Comparison of ENCODE assay signal across 7 mouse cellular contexts in the genomic region with DNA sequence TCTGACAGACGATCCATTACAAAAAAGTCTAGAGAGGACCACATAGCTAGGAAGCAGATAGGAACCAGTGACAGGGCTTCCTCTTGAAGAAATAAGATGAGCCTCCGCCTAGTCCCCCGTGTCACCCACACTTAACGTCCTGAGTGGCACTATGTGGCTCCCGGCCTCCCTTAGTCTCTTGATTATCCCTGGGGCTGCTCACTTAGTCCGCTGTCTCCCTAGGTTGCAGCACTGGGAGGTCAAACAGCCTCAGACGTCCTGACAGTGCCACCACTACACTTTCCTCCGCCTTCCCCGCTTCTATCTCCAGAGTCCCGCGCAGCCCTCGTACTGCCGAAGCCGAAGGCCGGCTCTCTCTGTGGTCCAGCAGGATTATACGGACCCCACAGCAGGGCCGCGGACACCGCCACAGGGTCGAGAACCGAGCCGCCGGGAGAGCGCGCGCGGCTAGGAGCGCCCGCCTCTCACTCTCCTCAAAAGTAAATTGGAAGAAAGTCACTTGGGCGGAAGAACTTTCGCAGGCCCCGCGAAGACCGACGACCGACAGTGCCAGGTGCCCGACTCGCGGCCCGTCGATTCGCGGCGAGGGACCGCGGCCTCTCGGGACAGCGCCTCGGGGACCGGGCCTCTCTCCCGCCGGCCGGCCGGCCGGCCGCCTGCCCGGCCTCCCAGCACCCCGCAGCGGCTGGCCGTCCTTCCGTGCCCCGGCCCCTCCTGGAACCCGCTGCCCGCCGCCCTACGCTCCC. TPM values are rescaled to one million over a fixed set of nuclear protein-coding genes. Genes with fewer than 3 reads are reported as not detected.
DNase-seq lines count a peak whose midpoint lies in the region; ATAC-seq and TF ChIP-seq lines count a peak whose summit lies in the region.

No protein-coding gene starts in this region.

- H3K4me1 ChIP-seq in bone marrow, adult 2 months (ENCODE audit: control insufficient read depth, insufficient read depth, low read length), result peaks cover 11% of the 10 kb centered on the region
- peaks cover 20% of the 10 kb centered on the region for H3K4me1 ChIP-seq in forebrain, embryonic 16.5 days (replicated peaks; ENCODE audit: control insufficient read depth, insufficient read depth, low read length)
- peaks cover 57% of the 10 kb centered on the region for H3K4me1 ChIP-seq in liver, embryonic 13.5 days (replicated peaks)
- peaks cover 9% of the 10 kb centered on the region for H3K4me1 ChIP-seq in olfactory bulb, adult 2 months (ENCODE audit: control insufficient read depth, insufficient read depth, low read length)

- H3K9me3 ChIP-seq in forebrain, embryonic 16.5 days (ENCODE audit: control insufficient read depth, low read length), result no peaks in the 10 kb centered on the region
- no peaks in the 10 kb centered on the region for H3K9me3 ChIP-seq in liver, embryonic 13.5 days (replicated peaks)

- DNase-seq in ovary, postnatal 36 days (ENCODE audit: low spot score), result peak; percentile 26
- no peak for DNase-seq in ovary, adult 18-20 months (ENCODE audit: low spot score)
- DNase-seq in liver, embryonic 13.5 days, result peak; percentile 32
- DNase-seq in urinary bladder, postnatal 36 days (ENCODE audit: low spot score in 2 of 2), result no peak

- no peaks in the 10 kb centered on the region for H3K36me3 ChIP-seq in forebrain, embryonic 16.5 days (ENCODE audit: control insufficient read depth, insufficient read depth)
- H3K36me3 ChIP-seq in liver, embryonic 13.5 days, result peaks cover 30% of the 10 kb centered on the region

- TF ChIP-seq CTCF in bone marrow, adult 2 months (IDR thresholded peaks at IDR 0.05; ENCODE audit: control insufficient read depth, insufficient read depth, low read length), result no peak
- TF ChIP-seq CTCF in olfactory bulb, adult 2 months (IDR thresholded peaks at IDR 0.05; ENCODE audit: insufficient read depth, low read depth, low read length), result no peak

- WGBS in bone marrow, adult 2 months, result under 1% methylated on average over 65 of the region's 66 CpGs
- 2% methylated on average over 59 of the region's 66 CpGs for whole genome bisulfite sequencing in forebrain, embryonic 16.5 days
- WGBS in liver, embryonic 13.5 days (ENCODE audit: insufficient replicate concordance), result under 1% methylated on average over 65 of the region's 66 CpGs
- under 1% methylated on average over 65 of the region's 66 CpGs for WGBS in olfactory bulb, adult 2 months

- H3K4me2 ChIP-seq in forebrain, embryonic 16.5 days (ENCODE audit: low read length), result peak overlapping the region; percentile 92
- H3K4me2 ChIP-seq in liver, embryonic 13.5 days, result peak overlapping the region; percentile 90

- peak; percentile 39 for ATAC-seq in forebrain, embryonic 16.5 days
- peak; percentile 55 for ATAC-seq in liver, embryonic 13.5 days (ENCODE audit: low read depth)

- H3K27ac ChIP-seq in bone marrow, adult 2 months (ENCODE audit: control insufficient read depth, insufficient read depth, low read depth, low read length, poor library complexity), result peak overlapping the region; percentile 93
- peak overlapping the region; percentile 37; the same call in 1 of the 2 replicates for H3K27ac ChIP-seq in forebrain, embryonic 16.5 days (ENCODE audit: low read length)
- peak overlapping the region; percentile 94 for H3K27ac ChIP-seq in liver, embryonic 13.5 days
- H3K27ac ChIP-seq in olfactory bulb, adult 2 months (ENCODE audit: insufficient read depth, low read depth, low read length), result no peak overlapping the region

- H3K9ac ChIP-seq in forebrain, embryonic 16.5 days (replicated peaks; ENCODE audit: low read depth, low read length), result peak overlapping the region; percentile 84
- H3K9ac ChIP-seq in liver, embryonic 13.5 days, result peak overlapping the region; percentile 96

- H3K27me3 ChIP-seq in forebrain, embryonic 16.5 days (replicated peaks; ENCODE audit: control insufficient read depth, insufficient read depth, low read length), result 0 out of 2 replicates have a peak, but pooled peaks cover 2% of the 10 kb centered on the region
- H3K27me3 ChIP-seq in liver, embryonic 13.5 days, result peaks cover 5% of the 10 kb centered on the region; the same call in 1 of the 2 replicates

- peak overlapping the region; percentile 83 for H3K4me3 ChIP-seq in bone marrow, adult 2 months (replicated peaks; ENCODE audit: control insufficient read depth, low read depth, low read length)
- peak overlapping the region; percentile 94 for H3K4me3 ChIP-seq in forebrain, embryonic 16.5 days (replicated peaks; ENCODE audit: low read length)
- peak overlapping the region; percentile 95 for H3K4me3 ChIP-seq in liver, embryonic 13.5 days (replicated peaks)
- peak overlapping the region; percentile 67 for H3K4me3 ChIP-seq in olfactory bulb, adult 2 months (ENCODE audit: insufficient read depth, low read depth, low read length)

- TF ChIP-seq POLR2A in bone marrow, adult 2 months (IDR thresholded peaks at IDR 0.05; ENCODE audit: borderline replicate concordance, control insufficient read depth, low read depth, low read length), result no peak
- no peak for TF ChIP-seq POLR2A in olfactory bulb, adult 2 months (IDR thresholded peaks at IDR 0.05; ENCODE audit: insufficient read depth, low read depth, low read length)

RNA-seq across cellular contexts. Expression of a gene that starts 0.5 kb away (rescaled TPM):
- polyA plus RNA-seq in bone marrow, adult 2 months (2011; ENCODE audit: insufficient read depth, insufficient read length, low replicate concordance, missing spikeins), result 28.2 and 34.3 TPM in 2 replicates
- polyA plus RNA-seq in forebrain, embryonic 16.5 days (2015; fragmentation: Nextera tagmentation; extraction: Ambion mirVana), result 53.2 and 54.2 TPM in 2 replicates
- polyA plus RNA-seq in liver, embryonic 13.5 days (2015; fragmentation: Nextera tagmentation; extraction: Ambion mirVana), result 62.5 and 64.3 TPM in 2 replicates
- polyA plus RNA-seq in olfactory bulb, adult 2 months (2012; ENCODE audit: insufficient read depth, insufficient read length, low replicate concordance, missing spikeins), result not detected in 2 replicates

RNA-seq across cellular contexts. Expression of a gene that starts 35.3 kb away (rescaled TPM):
- polyA plus RNA-seq in bone marrow, adult 2 months (2011; ENCODE audit: insufficient read depth, insufficient read length, low replicate concordance, missing spikeins), result 4.9 and 7.5 TPM in 2 replicates
- polyA plus RNA-seq in forebrain, embryonic 16.5 days (2015; fragmentation: Nextera tagmentation; extraction: Ambion mirVana), result 84.9 and 98.7 TPM in 2 replicates
- 4.4 and 4.6 TPM in 2 replicates for polyA plus RNA-seq in liver, embryonic 13.5 days (2015; fragmentation: Nextera tagmentation; extraction: Ambion mirVana)
- polyA plus RNA-seq in olfactory bulb, adult 2 months (2012; ENCODE audit: insufficient read depth, insufficient read length, low replicate concordance, missing spikeins), result not detected in 2 replicates

Comparison
In these comparisons a context has a peak if more than half of its experiments do, and no peak if none do; other contexts are left out.
1. DNase-seq: peak in ovary, postnatal 36 days (single experiment) and liver, embryonic 13.5 days (single experiment); none in ovary, adult 18-20 months (single experiment) and urinary bladder, postnatal 36 days (0 of 2).
2. Peak in every context shown above with its lines, with median percentiles within 50 percentile points of each other: H3K4me3 ChIP-seq.